Mouse (Mus musculus) midbrain, embryonic 13.5 days (tissue): ENCODE measurements around the gene Calm3. TPM values are rescaled to one million over a fixed set of nuclear protein-coding genes. Genes with fewer than 3 reads are reported as not detected.
"Not testable (repeated sequence)": the region's sequence is repeated elsewhere in the genome, so short reads cannot be mapped to it uniquely, and the experiment has no call there.

Source experiments
- ATAC-seq: fragments of 200-750 bp; cut with Nextera tagmentation; 2 replicates; pipeline ENCODE4 v1.8.0; 2017; ENCODE audit warnings: mild to moderate bottlenecking, moderate TSS enrichment, moderate library complexity
- H3K27ac ChIP-seq: fragments of 300-500 bp; sonication (generic); 2 replicates; pipeline ENCODE4 v1.5.1; 2015; ENCODE audit warnings: inconsistent platforms, mild to moderate bottlenecking, moderate library complexity
- H3K27me3 ChIP-seq: fragments of 300-500 bp; sonication (generic); 2 replicates; pipeline ENCODE4 v1.6.1; 2015; ENCODE audit warnings: mild to moderate bottlenecking, inconsistent platforms
- H3K36me3 ChIP-seq: fragments of 300-500 bp; sonication (generic); 2 replicates; pipeline ENCODE4 v1.6.1; 2015; ENCODE audit warnings: mild to moderate bottlenecking, inconsistent platforms
- H3K4me1 ChIP-seq: fragments of 300-500 bp; sonication (generic); replicated peaks from 2 replicates; pipeline ENCODE4 v1.6.1; 2015; ENCODE audit warnings: inconsistent platforms
- H3K4me2 ChIP-seq: fragments of 300-500 bp; sonication (generic); replicated peaks from 2 replicates; pipeline ENCODE4 v1.6.1; 2015; ENCODE audit warnings: moderate library complexity, mild to moderate bottlenecking, inconsistent platforms
- H3K4me3 ChIP-seq: fragments of 300-500 bp; sonication (generic); replicated peaks from 2 replicates; pipeline ENCODE4 v1.5.1; 2015; ENCODE audit warnings: mild to moderate bottlenecking, inconsistent platforms
- H3K9ac ChIP-seq: fragments of 300-500 bp; sonication (generic); replicated peaks from 2 replicates; pipeline ENCODE4 v1.6.1; 2015; ENCODE audit warnings: mild to moderate bottlenecking, inconsistent platforms
- H3K9me3 ChIP-seq: fragments of 300-500 bp; sonication (generic); 2 replicates; pipeline ENCODE4 v1.6.1; 2016; ENCODE audit warnings: mild to moderate bottlenecking, inconsistent platforms
- WGBS: fragments of 180-500 bp; shearing (Covaris S2); methylation state at CpG from one replicate; pipeline ENCODE4 v1.1.7; 2015; 5-methylcytosine and 5-hydroxymethylcytosine counted together
- polyA plus RNA-seq: library from polyadenylated mRNA; unstranded; fragments of >200 nt; fragmentation: Nextera tagmentation; extraction: Ambion mirVana; gene quantifications from 2 replicates; pipeline ENCODE4 v1.2.1, GENCODE M21; 2015

The Calm3 gene
- 297 and 325 TPM in 2 replicates for polyA plus RNA-seq

DNA sequence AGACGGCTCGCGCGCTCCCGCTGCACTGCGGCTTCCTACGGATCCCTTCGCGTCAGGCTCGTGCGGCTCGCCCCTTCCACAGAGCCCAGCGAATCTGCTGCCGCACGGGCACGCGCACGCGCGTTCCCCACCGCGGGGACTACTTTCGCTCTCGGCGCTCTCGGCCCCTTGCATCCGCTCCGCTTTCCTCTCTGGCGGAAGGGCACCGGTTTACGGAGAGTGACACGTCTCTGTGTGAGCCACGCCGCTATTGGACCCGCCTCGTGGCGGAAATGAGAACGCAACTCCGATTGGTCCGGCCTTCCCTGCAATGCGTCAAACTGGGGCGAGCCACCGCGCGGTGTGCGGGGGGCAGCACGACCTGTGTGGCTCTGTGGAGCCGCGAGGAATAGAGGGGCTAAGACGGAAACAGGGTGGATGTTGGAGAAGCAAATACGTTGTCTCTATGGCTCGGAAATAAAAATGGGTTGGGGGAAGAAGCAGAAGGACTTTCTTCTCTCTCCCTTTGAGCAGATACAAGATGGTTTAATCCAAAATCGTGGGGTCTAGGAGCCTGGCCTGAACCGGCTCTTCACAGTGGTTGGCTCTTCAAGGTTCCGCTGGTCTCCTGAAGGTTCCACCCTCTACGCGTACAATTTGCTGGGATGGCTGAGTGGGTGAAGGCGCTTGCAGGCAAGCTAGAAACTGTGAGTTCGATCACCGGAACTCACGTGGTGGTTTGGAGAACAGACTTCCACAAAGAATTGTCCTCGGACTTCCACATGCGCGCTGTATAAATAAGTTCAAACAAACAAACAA, at the start of gene Calm3:
TSS of gene Calm3 (minus strand) at position 78 of the 798 bp plus-strand sequence.
- Histone ChIP-seq H3K36me3 (peaks cover 17% of the 10 kb centered on the region), H3K9ac (peak within 1 kb of the TSS; percentile 99), H3K4me1 (peaks cover 41% of the 10 kb centered on the region), H3K4me3 (peak within 1 kb of the TSS; percentile 72), H3K4me2 (peak within 1 kb of the TSS; percentile 85), H3K9me3 (no peaks in the 10 kb centered on the region), H3K27ac (peak within 1 kb of the TSS; percentile 98), H3K27me3 (no peaks in the 10 kb centered on the region)
- WGBS = 2% methylated on average over 63 of the region's 64 CpGs
- peak; percentile 94 for ATAC-seq

DNA sequence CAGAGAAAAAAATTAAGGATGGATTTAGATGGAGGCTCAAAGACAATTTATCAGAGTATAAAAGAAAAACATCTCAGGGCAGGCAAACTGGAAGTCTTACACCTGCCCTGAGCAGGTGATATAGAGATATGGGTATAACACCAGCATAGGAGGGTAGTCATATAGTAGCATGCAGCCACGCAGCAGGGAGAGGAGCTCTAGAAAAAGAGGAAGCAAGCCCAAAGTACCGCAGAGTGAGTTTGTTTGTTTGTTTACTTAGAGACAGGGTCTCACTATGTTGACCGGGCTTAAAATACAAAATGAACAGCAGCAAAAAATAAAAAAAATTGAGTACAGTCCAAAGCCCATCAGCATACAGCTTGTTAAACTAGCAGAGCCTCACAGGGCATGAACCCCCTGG, 47.2 kb upstream of the Calm3 start:
- Histone ChIP-seq H3K4me3 (no peak overlapping the region), H3K27me3 (no peaks in the 10 kb centered on the region), H3K4me2 (no peak overlapping the region), H3K36me3 (no peaks in the 10 kb centered on the region), H3K27ac (no peak overlapping the region), H3K9me3 (no peaks in the 10 kb centered on the region; the same call in 1 of the 2 replicates), H3K4me1 (no peaks in the 10 kb centered on the region), H3K9ac (no peak overlapping the region)
- no peak for ATAC-seq
- 83% methylated on average over 3 of the region's 3 CpGs for WGBS

DNA sequence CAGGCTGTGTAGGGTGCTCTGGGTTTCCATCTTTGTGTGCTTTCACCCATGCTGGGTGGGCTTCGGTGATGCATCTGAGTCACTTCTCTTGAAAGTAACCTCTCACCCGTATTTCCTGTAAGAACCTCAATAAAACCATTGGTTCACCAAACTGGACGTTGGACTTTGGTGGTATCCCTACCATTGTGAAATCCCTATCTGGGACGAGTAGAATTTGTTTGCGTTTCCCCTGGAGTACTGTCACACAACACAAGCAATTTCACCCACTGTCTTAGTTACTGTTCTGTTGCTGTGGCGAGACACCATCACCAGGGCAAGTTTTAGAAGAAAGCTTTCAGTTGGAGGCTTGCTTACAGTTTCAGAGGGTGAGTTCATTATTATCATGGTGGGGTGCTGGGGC, 44.5 kb upstream of the Calm3 start:
- H3K27me3 ChIP-seq = no peaks in the 10 kb centered on the region
- no peak for ATAC-seq
- H3K9me3 ChIP-seq = no peaks in the 10 kb centered on the region; the same call in 1 of the 2 replicates
- H3K27ac ChIP-seq = no peak overlapping the region
- H3K4me3 ChIP-seq = no peak overlapping the region
- 83% methylated on average over 6 of the region's 6 CpGs for WGBS
- no peaks in the 10 kb centered on the region for H3K4me1 ChIP-seq
- 0 out of 2 replicates have a peak, but pooled peaks cover 9% of the 10 kb centered on the region for H3K36me3 ChIP-seq
- no peak overlapping the region for H3K9ac ChIP-seq
- no peak overlapping the region for H3K4me2 ChIP-seq

DNA sequence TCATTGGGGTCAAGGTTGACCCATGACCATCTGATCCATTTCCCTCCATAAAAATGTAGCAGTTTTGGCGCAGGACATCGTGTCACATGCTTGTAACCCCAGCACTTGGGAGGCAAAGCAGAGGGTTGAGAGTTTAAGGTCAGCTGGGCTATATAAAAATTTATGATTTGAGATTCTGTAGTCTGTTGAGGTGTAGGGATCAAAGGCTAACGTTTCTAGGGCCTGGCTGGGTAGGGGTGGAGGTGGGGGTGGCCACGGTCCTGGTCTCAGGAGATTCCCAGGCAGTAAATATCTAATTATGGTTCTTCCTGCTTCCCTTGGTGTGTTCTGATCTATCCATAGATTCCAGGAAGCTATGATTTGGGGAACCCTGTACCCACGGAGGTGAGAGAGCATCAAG, 37.8 kb upstream of the Calm3 start:
- peak overlapping the region; percentile 76 for H3K4me2 ChIP-seq
- H3K4me3 ChIP-seq = 0 out of 2 replicates have a peak overlapping the region, but pooled peaks have one; percentile 7
- no peak for ATAC-seq
- peaks cover 58% of the 10 kb centered on the region for H3K4me1 ChIP-seq
- H3K36me3 ChIP-seq = peaks cover 23% of the 10 kb centered on the region
- 0 out of 2 replicates have a peak overlapping the region, but pooled peaks have one; percentile 92 for H3K27ac ChIP-seq
- 87% methylated on average over 5 of the region's 5 CpGs for WGBS
- H3K9me3 ChIP-seq = no peaks in the 10 kb centered on the region
- H3K9ac ChIP-seq = no peak overlapping the region
- no peaks in the 10 kb centered on the region for H3K27me3 ChIP-seq

DNA sequence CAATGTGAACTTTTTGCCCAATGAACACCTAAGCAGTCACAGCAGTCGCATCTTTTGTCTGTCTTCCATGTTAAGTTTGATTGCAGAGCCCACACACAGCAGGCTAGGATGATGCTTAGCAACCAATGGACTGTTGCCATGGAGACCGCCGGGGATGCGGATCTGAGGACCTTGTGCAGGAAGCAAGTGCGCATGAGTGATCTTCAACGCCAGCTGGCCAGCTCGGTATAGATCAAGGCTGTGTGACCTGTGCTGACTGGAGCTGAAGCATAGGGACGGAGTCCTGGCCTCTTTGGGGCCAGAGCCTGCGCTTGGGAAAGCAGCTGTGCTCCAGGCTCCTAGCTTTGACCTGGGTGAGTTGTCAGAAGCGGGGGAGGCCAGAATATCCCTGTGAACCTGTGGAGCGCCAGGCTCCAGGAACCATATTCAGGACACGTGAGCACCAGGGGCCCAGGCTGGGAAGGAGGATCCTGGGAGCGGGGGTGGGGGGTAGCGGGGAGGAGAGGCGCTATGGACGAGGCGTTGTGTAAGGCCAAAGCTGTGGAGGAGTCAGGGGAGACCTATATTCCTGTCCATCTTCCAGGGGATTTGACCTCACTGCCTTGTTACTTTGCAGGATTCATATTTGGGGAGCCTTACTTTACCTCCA, 35.7 kb upstream of the Calm3 start, which contains the start of gene Pnmal1:
TSS of gene Pnmal1 (plus strand) at position 141 of the 649 bp plus-strand sequence.
- H3K4me1 ChIP-seq = peaks cover 67% of the 10 kb centered on the region
- H3K27ac ChIP-seq = peak within 1 kb of the TSS; percentile 92
- peak within 1 kb of the TSS; percentile 57 for H3K9ac ChIP-seq
- ATAC-seq = peak; percentile 97
- no peaks in the 10 kb centered on the region for H3K9me3 ChIP-seq
- peak within 1 kb of the TSS; percentile 76 for H3K4me2 ChIP-seq
- no peaks in the 10 kb centered on the region for H3K27me3 ChIP-seq
- H3K36me3 ChIP-seq = peaks cover 22% of the 10 kb centered on the region
- 3% methylated on average over 17 of the region's 17 CpGs for WGBS
- H3K4me3 ChIP-seq = peak within 1 kb of the TSS; percentile 39

DNA sequence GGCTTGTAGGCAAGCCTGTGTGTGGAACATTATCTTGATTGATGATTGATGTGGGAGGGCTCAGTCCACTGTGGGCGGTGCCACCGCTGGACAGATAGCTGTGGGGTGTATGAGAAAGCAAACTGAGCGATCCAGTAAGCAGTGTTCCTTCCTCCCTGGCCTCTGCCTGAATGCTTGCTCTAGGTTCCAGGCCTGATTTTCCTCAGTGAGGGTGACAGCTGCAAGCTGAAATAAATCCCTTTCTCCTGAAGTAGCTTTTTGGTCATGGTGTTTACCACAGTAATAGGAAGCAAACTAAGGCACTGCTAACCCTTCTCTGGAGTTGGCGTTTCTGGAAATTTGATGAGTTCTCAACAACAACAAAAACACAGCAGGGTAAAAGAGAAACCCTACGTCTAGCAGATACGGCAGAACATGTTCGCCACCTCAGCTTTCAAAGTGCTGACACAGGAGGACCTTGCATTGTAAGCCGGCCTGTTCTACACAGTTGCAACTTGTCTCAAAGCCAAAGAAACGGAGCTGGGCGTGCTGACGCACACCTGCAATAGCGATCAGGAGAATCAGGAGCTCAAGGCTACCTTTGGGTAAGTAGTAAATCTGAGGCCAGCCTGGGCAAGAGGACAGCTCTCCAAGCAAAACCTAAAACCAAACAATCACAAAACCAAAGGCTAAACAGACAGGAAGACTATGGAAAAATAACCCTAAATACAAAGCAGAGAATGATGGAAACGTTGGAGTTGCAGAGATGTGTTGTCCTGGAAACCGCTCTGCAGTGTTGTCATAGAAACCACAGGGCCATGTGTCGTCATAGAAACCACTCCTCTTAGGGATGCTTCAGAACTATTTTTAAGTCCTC, 32.7 kb upstream of the Calm3 start:
- Histone ChIP-seq H3K27me3 (no peaks in the 10 kb centered on the region), H3K36me3 (0 out of 2 replicates have a peak, but pooled peaks cover 3% of the 10 kb centered on the region), H3K4me3 (no peak overlapping the region), H3K4me2 (peak overlapping the region; percentile 32), H3K9ac (peak overlapping the region; percentile 44; the same call in 1 of the 2 replicates), H3K9me3 (no peaks in the 10 kb centered on the region), H3K4me1 (peaks cover 65% of the 10 kb centered on the region), H3K27ac (peak overlapping the region; percentile 94)
- WGBS = 32% methylated on average over 15 of the region's 15 CpGs
- 0 out of 2 replicates have a peak, but pooled peaks have one; percentile 25 for ATAC-seq

DNA sequence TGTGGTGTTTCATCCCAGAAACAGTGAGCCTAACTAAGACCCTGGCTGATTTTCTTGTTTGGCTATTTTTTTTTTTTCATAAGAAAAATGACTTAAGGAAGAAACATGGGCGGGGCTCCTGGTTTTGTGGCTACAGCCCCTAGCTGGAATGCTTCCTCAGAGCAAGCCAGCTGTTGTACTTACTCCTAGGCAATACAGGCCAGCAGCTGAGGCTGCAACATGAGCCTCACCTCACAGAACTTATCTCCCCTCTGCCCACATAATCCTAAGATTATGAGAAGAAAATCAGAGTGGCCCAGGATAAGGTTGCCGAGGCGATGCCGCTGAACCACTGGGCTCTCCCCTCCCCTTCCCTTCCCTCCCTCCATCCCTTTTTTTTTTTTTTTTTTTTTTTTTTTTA, 31.8 kb upstream of the Calm3 start:
- ATAC-seq = no peak
- Histone ChIP-seq H3K27ac (peak overlapping the region; percentile 31; the same call in 1 of the 2 replicates), H3K4me2 (no peak overlapping the region), H3K36me3 (no peaks in the 10 kb centered on the region), H3K4me3 (no peak overlapping the region), H3K9ac (no peak overlapping the region), H3K9me3 (no peaks in the 10 kb centered on the region), H3K27me3 (no peaks in the 10 kb centered on the region), H3K4me1 (peaks cover 61% of the 10 kb centered on the region)
- WGBS = 77% methylated on average over 4 of the region's 4 CpGs

DNA sequence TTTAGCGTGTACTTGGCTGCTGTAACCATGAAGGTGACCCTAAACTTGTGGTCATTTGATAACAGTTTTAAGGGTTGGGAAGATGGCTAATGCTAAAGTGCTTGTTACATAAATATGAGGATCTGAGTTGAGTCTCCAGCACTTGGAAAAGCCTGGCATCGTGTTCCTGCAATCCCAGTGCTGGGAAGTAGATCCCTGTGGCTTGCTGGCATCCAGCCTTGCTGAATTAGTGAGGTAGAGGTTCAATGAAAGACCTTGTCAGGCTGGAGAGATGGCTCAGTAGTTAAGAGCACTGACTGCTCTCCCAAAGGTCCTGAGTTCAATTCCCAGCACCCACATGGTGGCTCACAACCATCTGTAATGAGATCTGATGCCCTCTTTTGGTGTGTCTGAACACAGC, 29.9 kb upstream of the Calm3 start:
- Histone ChIP-seq H3K27me3 (peaks cover 12% of the 10 kb centered on the region), H3K4me1 (peaks cover 64% of the 10 kb centered on the region)
- not testable (repeated sequence) for H3K9me3 ChIP-seq, ATAC-seq, H3K4me3 ChIP-seq, H3K4me2 ChIP-seq, H3K27ac ChIP-seq, H3K9ac ChIP-seq, H3K36me3 ChIP-seq
- WGBS = 78% methylated on average over 2 of the region's 2 CpGs

DNA sequence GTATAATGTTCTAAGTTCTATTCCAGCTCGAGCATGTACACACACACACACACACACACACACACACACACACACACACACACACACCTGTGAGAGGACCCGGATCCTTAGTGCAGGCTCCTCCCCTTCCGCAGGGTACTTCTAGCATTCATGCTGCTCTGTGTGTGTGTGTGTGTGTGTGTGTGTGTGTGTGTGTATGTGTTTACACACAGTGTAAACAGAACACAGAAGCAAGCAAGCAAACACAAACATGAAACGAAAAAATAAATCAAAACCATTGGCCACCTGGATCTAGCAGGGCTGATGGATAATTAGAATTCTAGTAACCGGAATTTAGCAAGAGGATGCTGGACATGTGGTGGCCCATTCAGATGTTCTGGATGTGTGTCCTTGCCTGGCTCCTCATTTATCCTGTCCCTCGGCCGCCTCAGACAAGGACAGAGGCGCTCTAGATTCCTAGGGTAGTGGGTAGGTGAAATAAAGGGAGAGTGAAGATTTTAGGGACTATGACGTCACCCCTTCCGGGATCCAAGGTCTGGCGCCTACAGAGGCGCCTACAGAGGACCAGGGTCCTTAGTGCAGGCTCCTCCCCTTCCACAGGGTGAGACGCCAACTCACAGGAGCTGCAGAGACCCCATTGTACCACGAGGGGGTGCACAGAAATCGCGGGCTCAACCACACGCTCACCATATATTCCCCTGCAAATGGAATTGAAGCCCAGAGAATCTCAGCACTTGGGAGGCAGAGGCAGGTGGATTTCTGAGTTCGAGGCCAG, 27.1 kb upstream of the Calm3 start:
- Histone ChIP-seq H3K4me1 (peaks cover 65% of the 10 kb centered on the region), H3K4me2 (0 out of 2 replicates have a peak overlapping the region, but pooled peaks have one; percentile 13), H3K4me3 (no peak overlapping the region), H3K27me3 (peaks cover 35% of the 10 kb centered on the region), H3K36me3 (0 out of 2 replicates have a peak, but pooled peaks cover 2% of the 10 kb centered on the region), H3K9ac (no peak overlapping the region), H3K9me3 (no peaks in the 10 kb centered on the region), H3K27ac (peak overlapping the region; percentile 56)
- 27% methylated on average over 18 of the region's 18 CpGs for WGBS
- ATAC-seq = peak; percentile 57

DNA sequence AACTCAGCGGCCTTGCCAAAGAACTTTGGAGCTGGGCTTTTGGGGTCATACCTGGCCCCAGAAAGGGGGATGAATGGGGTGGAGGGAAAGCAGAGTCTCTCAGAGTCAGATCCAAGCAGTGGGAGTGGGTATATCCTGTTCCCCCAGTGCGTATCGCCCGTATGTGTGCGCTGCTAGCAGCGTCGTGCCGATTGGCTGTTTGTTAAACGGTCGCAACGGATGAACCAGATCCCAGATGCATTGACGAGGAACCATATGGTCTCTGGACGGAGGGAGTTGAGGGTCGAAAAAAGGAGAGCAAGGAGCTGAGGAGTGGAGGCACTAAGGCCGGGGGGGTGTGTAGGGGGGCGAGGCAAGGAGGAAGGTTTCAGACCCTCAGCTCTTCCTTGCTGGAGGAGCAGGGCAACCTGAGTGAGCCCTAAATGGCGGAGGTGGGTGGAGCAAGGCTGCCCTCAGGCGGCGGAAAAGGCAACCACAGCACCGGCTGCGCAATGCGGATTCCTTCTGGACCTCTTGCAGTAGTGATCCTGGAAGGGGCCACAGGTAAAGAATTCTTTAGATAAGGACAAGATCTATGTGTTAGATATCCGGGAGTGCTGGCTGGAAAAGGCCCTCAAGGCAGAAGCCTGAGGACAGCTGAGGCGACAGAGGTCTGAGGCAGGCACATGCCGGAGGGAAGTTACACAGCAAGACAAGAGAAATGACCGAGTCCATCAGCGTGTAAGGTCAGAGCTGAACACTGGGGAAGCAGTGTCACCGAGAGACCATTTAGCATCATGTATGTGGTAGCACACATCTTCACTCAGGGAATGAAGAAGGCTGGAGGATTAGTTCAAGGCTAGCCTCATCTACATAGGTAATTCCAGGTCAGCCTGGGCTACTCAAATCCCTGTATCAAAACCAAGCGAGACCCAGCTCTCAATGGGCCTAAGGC, 26.3 kb upstream of the Calm3 start:
- H3K27ac ChIP-seq = peak overlapping the region; percentile 80

More for the DNA sequence above, 26.3 kb upstream of the Calm3 start:
- Histone ChIP-seq H3K9me3 (no peaks in the 10 kb centered on the region), H3K9ac (peak overlapping the region; percentile 66), H3K4me3 (peak overlapping the region; percentile 80), H3K4me2 (peak overlapping the region; percentile 95), H3K27me3 (peaks cover 44% of the 10 kb centered on the region), H3K4me1 (peaks cover 71% of the 10 kb centered on the region), H3K36me3 (0 out of 2 replicates have a peak, but pooled peaks cover 2% of the 10 kb centered on the region)
- peak; percentile 70 for ATAC-seq
- 10% methylated on average over 29 of the region's 29 CpGs for WGBS
